Mouse (Mus musculus) thymus, postnatal 25 days (tissue): ENCODE results near the gene Msl3.
"Not testable (repeated sequence)": the region's sequence is repeated elsewhere in the genome, so short reads cannot be mapped to it uniquely, and the experiment has no call there.

Experiments
- DNase-seq: peaks from one replicate; pipeline ENCODE4 v3.0.0; 2022

Gene Msl3

DNA sequence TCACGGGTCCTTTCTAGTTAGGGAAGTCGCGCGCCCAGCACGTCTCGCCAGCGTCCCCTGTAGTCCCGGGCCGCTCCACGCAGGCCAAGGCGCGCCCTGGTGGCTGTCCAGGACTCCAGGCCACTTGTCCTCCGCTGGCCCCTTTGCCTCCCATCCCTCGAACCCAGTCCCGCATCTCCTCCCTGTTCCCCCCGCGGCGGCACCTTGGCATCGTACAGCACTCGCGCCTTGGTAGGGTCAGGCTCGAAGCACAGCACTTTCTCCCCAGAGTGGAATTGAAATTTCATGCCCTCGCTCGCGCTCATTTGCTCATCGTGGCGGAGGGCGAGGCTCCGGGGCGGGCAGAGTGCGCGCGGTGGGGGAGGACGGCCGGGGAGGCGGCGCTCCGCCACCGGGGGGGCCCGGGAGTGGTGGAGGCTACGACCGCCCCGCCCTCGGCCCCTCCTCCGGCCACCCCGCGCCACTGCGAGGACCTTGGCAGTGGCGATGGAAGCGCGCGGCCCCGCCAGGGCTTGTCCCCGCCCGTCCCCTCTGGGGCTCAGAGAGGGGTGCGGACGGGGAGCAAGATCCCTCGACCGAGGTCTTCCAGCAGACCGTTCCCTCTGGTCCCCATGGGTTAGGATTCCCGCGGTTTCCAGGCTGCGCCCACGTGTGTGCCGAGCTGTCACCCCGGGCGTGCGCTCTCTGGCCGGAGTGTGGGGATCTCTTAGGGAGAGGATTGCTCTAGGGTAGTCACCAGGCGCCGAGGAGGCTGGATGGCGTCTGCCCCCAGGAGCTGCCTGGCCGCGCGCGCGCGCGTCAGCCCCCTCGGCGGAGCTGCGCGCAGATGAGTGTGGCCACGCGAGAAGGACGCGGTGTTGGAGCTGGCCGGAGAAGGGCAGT, at the start of gene Msl3:
Gene Msl3, minus strand, starts transcription at position 374 of the 882 bp plus-strand sequence.
- DNase-seq, result peak; percentile 81

DNA sequence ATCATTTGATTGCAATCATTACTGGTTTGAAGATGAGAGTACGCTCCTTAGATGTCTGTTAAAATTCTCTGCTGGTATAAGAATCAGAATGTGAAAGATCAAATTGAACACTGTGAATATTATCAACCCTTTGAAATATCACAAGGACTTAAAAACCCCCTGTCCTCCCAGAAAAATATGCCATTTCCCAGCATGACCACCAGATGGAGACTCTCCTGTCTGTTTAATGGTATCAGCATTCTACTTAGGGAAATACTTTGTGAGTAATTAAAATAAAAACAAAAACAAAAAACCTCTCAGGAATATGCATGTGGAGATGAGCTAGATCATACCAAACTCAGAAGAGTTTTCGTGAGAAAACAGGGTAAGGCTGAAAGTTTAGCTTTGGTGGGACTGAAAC, 44.3 kb upstream of the Msl3 start:
- no peak for DNase-seq

DNA sequence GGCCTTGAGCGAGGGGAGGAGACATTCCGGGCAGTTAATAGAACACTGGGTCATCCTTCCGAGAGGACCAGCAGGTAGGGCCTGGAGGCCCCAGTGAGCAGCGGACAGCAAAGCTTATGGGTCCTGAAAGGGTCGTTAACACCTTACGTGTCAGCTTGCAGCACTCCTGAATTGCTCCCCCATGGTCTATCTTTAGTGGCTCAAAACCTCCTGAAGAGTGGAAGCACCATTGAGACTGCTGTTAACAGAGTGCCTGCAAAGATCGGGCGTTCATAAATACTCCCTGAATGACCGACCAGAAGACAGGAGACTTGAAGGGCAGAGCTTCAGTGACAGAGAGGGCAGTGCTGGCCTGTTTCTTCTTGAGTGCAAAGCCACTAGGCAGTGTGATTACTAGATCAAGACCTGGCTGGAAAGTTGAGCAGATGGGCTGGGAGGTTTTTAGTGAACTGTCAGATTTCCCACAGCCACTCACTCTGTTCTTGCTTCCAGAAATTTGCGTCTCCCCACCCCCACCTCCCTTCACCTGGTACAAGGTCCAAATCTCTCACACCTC, 787 bp upstream of the Msl3 start:
- DNase-seq, result no peak

DNA sequence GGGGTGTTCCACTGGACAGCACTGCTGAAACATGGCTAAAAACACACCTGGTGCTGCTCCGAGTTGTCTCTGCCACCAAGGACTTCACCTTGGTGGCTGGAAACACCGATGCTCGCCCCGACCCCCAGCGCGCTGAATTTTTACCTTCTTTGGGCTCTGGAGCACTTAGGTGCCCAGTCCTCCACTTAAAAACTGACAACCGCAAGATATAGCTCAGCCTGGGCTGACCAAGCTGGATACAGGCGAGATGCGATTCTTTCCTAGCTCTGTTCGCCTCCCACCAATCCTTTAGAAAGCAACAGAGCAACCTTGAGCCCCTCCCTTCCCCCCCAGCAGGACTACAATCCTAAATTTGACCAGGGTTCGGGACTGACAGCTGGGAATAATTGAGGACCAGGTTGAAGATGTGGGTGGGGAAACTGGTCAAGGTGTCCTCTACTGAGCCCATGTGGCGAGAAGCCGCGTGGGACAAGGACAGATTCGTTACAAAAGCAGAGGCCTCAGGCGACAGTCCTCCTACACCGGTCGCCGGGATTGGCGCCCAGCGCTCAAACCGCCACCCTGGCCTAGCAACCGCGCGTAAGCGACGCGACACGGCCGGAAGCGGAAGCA, 679 bp downstream of the Msl3 start:
- no peak for DNase-seq

DNA sequence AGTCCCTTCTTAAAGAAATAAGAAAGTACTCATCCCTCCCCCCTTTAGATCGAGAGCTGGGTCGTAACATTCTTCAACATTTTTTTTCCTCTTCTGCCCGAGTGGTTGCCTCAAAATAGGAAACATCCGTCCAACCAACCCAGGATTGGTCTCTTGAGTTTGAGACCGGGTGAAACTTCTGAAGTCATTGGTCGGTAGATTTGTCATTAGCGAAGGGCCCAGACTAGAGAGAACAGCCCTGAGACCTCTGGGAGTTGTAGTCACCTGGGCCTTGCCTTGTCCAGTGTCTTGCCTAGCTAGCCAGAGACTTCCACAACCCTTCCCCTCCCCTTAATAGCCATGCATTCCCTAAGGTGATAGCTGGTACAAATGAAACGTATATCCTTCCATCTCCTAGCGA, 1.3 kb downstream of the Msl3 start:
- peak; percentile 50 for DNase-seq

DNA sequence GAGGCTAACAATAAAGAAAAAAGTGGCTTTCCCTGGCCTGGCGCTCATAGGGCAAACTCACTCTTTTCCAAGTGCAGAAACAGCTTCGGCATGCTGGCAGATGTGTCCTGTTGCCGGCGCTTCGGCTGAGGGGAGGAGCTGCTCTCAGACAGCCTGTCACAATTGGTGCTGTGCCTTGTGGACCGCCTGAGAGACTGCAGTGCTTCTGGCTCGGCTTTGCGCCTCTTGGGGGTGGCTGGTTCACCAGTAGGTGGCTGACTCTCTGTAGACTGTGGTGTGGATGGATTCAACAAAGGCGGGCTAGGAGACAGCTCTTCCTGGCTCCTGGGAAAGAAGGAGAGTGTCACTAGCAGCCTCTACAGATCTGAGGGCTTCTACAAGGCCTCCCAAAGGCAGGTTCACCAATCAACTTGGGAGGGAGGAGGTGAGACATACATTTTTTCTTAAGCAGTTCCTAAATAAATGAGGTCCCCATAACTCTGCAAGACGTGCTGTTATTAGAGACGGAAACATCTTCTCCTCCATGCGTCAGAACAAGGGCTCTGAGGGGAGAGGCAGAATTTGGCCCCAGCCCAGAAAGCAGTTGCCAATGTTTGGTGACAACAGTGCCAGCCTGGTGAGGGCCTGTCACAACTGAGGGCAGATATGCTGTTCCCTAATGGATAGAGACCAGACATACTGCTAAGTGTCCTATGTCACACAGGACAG, 9.6 kb downstream of the Msl3 start:
- DNase-seq, result no peak

DNA sequence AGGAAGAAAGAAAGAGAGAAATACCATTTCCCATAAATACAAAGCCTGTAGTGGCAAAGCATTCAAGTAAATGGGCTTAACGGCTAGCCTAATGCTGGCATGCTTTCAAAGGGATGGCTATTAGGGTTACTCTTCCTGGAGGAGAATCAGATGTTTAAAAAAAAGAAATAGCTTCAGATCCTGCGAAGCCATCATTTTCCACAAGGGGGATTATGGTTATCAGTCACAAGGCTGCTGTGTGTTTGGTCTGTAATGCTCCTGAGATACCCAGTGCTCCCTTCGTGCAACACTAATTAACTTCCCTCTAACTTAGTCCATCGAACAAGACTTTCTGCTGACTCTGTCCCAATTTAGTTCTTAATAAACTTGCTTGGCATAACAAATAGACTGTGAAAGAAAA, 13.5 kb downstream of the Msl3 start:
- DNase-seq, result no peak

DNA sequence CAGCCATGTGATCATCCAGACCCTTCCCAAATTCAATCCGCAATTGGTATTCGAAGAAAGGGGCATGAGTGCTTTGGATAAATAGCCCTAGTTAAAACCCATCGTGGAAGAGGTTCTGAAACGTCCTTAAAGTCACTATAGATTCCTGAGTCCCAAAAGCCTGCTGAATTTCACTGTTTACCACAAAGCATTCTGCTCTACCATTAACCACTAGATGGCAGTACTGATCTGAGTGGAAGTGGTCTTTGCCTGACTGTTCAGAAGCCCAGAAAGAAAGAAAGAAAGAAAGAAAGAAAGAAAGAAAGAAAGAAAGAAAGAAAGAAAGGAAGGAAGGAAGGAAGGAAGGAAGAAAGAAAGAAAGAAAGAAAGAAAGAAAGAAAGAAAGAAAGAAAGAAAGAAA, 13.9 kb downstream of the Msl3 start:
- DNase-seq, result not testable (repeated sequence)

DNA sequence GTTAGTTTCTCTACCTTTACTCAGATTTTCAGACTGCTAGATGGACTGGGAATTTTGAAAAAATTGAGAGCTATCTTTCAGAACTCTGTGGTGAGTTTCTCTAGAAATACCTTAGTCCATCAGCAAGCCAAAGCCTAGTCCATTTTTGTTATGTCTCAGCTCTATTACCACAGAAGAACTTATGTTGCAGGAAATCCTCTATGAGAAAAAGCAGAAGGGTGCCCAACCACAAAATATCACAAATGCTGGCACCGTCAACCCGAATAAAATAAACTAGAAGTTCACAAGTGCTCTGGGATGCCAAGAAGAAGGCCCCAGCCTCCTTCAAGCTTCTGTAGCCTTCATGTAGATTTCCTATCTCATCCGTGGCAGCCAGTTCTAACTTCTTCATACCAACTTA, 14.4 kb downstream of the Msl3 start:
- DNase-seq, result no peak

DNA sequence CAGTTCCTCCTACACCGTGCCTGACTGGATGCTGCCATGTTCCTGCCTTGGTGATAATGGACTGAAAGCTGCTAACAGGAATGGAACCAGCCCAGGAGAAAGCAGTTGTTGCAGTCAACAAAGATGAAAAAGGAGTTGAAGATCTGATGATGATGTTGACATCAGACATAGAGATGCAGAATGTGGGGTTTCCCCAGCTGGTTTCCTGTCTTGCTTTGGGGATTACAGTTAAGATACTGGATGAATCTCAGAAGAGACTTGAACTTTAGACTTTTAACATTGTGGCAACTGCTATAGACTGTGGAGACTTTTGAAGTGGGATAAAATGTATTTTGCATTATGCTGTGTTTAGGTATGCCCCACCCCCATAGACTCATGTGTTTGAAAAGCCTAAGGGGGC, 15.9 kb downstream of the Msl3 start:
- DNase-seq, result no peak

DNA sequence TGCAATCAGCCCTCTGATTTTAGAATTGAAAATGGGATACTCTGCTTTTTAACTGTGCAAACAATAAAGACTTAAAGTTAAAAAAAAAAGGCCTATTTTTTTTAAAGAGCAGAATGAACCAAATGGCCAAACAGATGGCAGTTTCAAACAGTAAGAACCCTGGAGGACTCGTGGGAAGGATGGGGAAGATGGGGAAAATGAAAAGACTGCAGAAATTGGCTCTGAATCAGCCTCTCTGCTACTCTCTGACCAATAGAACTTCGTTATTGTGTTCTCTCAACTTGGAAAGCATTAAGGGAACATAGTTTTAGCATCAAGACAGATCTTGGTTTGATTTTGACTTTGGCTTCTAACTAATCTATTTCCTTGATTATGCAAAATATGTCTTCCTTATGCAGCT, 24.4 kb downstream of the Msl3 start:
- DNase-seq, result no peak

DNA sequence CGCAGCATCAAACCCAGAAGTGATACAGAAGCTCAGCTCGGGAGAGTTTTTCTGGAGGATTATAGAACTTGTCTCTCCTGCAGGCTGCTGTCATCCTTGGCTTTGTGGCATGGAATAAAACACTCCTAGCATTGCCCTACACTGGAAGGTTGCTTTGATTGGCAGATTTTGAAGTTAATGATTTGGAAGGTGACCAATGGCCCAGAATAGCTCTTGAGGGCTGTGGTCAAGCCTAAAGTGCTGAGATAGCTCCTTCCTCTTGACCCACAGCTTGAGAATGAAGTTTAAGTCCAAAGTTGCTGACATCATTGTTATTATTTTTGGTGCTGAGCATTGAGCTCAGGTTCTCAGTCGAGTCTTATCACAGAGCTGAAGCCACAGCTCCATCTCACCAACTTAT, 26.0 kb downstream of the Msl3 start:
- no peak for DNase-seq

DNA sequence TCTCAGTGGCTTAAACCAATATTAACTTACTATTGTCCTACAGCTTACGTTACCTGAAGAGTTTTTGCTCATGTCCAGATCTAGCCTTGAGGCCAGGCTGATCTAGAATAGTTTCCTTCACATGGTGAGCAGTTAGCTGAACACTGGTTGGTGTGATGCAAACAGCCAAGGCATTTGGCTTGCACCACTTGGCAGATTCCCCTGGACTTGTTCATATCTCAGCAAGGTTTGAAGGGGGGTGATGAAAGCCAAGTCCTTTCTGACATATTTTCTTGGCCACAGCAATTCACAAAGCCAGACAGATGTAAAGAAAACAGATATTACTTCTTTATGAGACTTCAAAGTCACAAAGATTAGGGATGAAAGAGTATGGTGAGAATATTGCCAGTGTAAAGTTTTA, 30.2 kb downstream of the Msl3 start:
- DNase-seq, result no peak

DNA sequence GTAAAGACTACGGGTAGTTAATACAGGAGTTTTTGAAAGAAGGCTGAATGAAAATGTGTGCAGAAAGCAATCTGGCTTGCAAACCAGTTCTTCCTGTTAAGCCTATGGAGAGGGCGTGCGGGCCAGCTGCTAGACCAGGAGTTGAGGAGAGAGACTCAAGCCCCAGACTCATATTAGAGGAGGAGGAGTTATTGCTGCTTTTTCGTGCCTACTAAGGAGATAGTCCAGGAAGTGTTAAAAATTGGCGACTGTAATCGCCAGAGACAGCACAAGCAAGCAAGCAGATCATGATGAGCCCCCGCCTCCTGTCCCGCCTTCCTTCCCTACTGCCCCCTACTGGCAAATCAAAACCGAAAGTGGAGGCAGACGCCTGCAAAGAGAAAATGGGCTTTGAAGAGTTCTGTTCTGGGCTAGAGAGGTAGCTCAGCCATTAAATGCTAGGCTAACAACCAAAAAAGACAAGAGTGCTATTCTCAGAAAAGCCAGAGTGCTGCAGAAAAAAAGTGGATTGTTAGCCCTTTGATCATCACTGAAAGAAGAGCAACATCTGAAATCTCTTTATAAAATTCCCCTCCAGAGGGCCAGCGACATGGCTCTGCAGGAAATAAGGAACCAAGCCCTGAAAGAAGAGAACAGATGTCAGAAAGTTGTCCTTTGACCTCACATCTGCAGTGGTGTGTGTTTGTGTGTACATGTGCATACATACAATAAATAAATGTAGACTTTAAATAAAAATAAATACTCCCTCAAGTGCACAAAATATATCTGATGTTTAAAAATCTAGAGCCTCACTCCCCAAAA, 33.9 kb downstream of the Msl3 start:
- peak; percentile 80 for DNase-seq
